Mouse (Mus musculus) ES-E14 (cell line): ENCODE measurements around the gene Sh3bgrl.

Experiments
- CHD2 ChIP-seq: IDR thresholded peaks from 2 replicates; pipeline ENCODE4 v1.6.1; 2014; ENCODE audit warnings: mild to moderate bottlenecking, low read depth, low read length, inconsistent platforms
- HCFC1 ChIP-seq: IDR thresholded peaks from 2 replicates; pipeline ENCODE4 v1.6.1; 2012; ENCODE audit warnings: low read length, inconsistent platforms, borderline replicate concordance; ENCODE audit not compliant: insufficient read depth
- MAFK ChIP-seq: IDR thresholded peaks from 2 replicates; pipeline ENCODE4 v1.6.1; 2014; ENCODE audit warnings: mild to moderate bottlenecking, low read depth, low read length, inconsistent platforms; ENCODE audit not compliant: insufficient read depth
- ZNF384 ChIP-seq: IDR thresholded peaks from 2 replicates; pipeline ENCODE4 v1.6.1; 2012; ENCODE audit warnings: low read depth, low read length, inconsistent platforms

DNA sequence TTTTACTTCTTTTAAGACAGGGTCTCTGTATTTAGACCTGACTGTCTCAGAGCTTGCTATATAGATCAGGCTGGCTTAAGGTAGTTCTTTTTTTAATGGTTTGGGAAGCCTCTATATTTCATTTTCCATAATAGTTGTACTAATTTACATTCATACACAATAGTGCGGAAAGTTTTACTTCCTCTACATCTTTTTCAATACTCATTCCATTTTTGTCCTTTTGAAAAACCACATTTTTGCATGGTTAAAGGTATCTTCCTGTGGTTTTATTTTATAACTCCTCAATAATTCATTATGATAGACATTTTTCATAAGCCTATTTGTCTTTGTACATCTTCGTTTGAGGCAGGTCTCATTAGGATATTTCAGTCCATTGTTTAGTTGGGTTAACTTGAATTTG is 56.1 kb downstream of the Sh3bgrl start:
- no peak for TF ChIP-seq ZNF384
- TF ChIP-seq CHD2: no peak
- no peak for TF ChIP-seq MAFK
- TF ChIP-seq HCFC1: no peak
